ENCODE assay signal across 16 mouse cellular contexts in the genomic region with DNA sequence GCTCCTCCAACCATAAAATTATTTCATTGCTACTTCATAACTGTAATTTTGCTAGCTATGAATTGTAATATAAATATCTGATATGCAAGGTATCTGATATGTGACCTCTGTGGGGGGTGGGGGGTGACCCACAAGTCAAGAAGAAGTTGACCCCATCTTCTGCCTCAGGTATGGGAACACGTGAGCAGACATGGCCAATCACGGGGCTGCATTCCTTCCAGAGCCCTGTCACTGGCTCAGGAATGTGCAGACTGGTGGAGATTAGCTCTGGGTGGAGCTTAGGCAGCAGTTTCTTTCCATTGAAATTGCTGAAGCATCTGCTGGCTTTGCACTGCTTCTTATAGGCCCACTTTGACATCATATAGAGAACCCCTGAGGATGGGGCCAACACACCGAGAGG. TPM values are rescaled to one million over a fixed set of nuclear protein-coding genes. Genes with fewer than 3 reads are reported as not detected.
"Had no signal": no experiment of that assay in that cellular context is flagged by ENCODE, and none has a peak within 500 bp of the region (broad histone marks: within the 10 kb centered on the region; RNA-seq: fewer than 3 reads in every experiment).

No protein-coding gene starts in this region.

- DNase-seq: liver, postnatal 0 days; lung, adult 2 months; lung, postnatal 10 days; lung, postnatal 36 days; right cerebral cortex, postnatal 14 days; thymus, adult 18-20 months; thymus, postnatal 14 days; thymus, postnatal 36 days had no signal

- H3K4me2 ChIP-seq: liver, embryonic 15.5 days; lung, embryonic 15.5 days; midbrain, embryonic 11.5 days; midbrain, embryonic 13.5 days; midbrain, embryonic 15.5 days; neural tube, embryonic 12.5 days had no signal

- H3K4me3 ChIP-seq: liver, embryonic 15.5 days; lung, embryonic 15.5 days; megakaryocyte, embryonic 14.5 days; midbrain, embryonic 13.5 days; midbrain, embryonic 15.5 days; neural tube, embryonic 12.5 days had no signal

- ATAC-seq: liver, postnatal 0 days; midbrain, embryonic 13.5 days; midbrain, embryonic 15.5 days had no signal

- H3K27ac ChIP-seq: liver, embryonic 15.5 days; lung, embryonic 15.5 days; macrophage; midbrain, embryonic 13.5 days; midbrain, embryonic 15.5 days; neural tube, embryonic 12.5 days had no signal

- H3K9me3 ChIP-seq: liver, embryonic 15.5 days; lung, embryonic 15.5 days; megakaryocyte, embryonic 14.5 days; midbrain, embryonic 13.5 days; midbrain, embryonic 15.5 days; neural tube, embryonic 12.5 days had no signal

- H3K9ac ChIP-seq: liver, embryonic 15.5 days; liver, postnatal 0 days; lung, embryonic 15.5 days; midbrain, embryonic 13.5 days; midbrain, embryonic 15.5 days; neural tube, embryonic 12.5 days had no signal

- H3K36me3 ChIP-seq: liver, embryonic 15.5 days; lung, embryonic 15.5 days; midbrain, embryonic 13.5 days; midbrain, embryonic 15.5 days; neural tube, embryonic 12.5 days had no signal

RNA-seq across cellular contexts. Expression of a gene that starts 4.9 kb away (rescaled TPM):
- polyA plus RNA-seq: macrophage had no signal
